Mouse (Mus musculus) skeletal muscle tissue, adult 2 months (tissue): ENCODE results near the gene Abcb8.

Experiments
- DNase-seq: peaks from one replicate; pipeline ENCODE4 v3.0.0-alpha.2; 2012; ENCODE audit warnings: low read depth, low spot score

Gene Abcb8

DNA sequence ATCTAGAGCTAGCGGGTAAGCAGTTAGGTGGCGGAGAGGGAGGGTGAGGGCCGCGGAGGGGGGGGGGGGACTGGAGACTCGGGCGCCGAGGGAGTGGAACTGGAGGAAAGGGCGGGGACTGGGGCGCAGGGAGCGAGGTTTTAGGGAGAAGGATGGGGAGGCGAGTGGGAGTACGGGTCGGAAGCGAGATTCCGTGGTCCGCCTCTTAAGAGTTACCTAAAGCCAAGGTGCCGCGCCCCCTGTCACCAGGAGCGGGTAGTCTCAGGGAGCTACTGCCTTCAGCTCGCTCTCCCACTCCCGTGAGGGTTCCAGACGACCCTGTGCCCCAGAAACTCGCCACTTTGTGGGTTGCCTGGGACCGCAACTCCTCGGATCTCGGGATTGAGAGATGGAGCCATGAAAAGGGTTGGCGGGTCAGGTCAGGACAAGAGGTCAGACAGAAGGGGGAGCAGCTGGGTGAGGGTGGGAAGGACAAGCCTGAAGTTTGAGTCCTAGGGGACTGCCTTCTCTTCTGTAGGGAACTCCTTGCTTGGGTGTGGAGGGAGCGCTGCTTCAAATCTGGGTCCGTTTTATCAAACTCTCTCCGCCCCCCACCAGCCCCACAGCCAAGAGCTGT lies 32.1 kb downstream of the Abcb8 start:
- DNase-seq = peak; percentile 24

DNA sequence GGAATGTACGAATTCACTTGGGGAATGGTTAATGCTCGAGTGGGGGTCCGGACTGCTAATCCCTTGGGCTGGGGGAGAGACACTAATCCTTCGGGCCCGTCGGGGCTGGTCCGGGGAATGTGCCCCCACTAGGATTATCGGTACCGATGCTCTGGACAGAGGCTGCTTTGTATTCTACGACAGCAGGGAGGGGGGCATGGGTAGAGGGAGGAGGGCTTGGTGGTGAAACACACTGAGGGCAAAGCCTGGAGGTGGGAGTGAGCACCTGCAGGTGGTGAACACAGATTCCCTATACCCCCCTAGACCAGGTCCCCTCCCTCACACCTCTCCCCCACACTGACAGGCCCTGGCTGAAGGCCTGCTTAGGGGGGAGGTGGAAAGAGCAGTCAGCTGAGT lies 32.6 kb downstream of the Abcb8 start:
- DNase-seq = no peak

DNA sequence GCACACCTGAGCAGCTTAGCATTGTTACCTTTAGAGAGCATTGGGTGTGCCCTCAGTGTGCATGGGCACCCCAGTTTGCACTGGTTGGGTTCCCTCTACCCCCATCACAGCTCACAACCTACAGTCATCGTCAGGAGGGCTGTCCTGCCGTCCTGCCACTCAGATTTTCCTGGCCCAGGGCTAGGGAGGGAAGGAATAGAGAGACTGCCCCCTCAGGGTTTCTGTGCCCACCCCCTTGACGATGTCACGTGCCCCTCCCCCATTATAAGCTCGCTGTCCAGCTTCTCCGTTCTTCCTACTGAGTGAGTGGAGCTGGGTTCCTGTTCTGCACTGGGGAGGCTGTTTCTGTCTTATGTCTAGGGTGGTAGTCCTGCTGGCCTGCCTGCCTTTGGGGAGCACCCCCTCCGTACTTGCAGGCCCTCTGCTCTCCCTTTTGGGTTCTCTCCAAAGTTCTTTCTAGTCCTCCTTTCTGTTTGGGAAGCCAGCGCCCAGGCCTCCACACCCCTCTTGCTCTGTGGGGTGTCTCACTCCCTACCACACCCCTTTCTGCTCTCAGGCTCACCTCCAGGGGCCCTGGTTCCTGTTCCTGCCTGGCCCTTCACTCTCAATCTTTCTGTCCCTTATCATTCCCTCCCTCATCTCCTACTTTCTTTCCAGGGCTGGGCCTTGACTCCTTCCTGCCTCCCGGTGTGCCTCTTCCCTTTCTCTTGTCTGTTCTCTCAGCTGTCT lies 33.3 kb downstream of the Abcb8 start:
- DNase-seq = no peak

DNA sequence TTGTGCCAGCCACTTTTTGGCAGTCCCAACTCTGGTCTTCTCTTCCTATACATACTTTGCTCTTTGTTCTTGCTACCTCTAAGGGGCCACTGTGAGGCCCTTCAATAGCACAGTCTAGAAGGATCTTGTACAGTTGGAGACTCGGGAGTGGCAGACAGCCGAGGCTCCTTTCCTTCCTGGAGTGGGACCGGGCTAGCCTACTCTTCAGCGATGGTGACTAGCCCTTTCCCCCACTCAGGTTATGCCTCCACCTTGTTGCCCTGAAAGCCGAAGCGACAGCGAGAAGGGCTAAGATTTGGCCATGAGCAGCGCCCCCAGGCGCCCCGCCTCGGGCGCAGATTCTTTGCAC lies 33.8 kb downstream of the Abcb8 start:
- DNase-seq = no peak

DNA sequence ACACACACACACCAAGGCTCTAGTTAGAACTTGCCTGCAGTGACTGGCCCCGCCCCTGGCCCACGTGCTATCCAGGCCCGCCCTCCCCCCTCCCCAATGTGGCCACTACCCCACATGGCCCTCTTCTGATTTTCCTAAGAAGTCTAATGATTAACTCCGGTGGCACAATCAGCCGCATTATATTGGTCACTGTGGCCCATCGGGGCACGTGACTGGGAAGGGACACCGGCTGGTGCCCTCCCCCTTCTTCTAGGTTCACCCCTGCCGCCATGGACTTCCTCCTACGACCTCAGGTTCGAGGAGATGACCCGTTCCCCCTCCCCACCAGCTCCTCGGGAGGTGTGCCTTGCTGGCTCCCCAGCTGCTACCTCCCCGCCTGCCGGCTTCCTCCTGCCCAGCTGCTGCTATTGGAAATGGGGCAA lies 34.5 kb downstream of the Abcb8 start:
- no peak for DNase-seq

DNA sequence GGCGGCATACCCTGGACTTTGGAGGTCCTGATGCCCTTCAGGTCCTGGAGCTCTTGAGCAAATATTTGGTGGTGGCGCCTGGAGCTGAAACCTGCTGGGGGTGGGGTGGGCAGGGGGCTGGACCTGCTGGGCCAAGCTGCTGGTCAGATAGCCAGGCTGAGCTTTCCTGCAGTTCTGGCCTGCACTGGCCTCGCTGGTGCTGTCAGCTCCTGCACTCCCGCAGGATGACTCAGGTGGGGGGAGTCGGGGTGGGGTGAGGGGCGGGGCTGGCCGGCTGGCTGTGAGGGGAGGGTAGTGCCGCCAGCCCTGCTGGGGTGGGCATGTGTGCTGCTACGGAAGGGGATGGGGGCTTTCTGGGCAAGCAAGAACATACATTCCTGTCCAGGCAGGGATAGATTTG lies 35.1 kb downstream of the Abcb8 start:
- DNase-seq = no peak

DNA sequence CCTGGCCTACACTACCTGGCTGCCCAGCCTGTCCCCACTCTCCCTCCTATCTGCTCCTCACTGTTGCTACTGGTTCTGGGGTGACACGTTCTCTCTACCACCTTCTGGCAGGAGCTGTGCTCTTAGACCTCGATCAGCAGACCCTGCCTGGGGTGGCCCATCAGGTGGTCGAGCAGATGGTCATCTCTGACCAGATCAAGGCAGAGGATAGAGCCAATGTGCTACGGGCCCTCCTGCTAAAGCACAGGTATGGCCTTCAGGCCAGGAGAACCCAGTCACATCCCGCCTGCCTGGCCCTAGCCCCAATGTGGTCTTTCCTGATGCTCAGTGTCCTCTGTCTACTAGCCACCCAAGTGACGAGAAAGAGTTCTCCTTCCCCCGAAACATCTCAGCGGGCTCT lies 40.5 kb downstream of the Abcb8 start:
- no peak for DNase-seq

DNA sequence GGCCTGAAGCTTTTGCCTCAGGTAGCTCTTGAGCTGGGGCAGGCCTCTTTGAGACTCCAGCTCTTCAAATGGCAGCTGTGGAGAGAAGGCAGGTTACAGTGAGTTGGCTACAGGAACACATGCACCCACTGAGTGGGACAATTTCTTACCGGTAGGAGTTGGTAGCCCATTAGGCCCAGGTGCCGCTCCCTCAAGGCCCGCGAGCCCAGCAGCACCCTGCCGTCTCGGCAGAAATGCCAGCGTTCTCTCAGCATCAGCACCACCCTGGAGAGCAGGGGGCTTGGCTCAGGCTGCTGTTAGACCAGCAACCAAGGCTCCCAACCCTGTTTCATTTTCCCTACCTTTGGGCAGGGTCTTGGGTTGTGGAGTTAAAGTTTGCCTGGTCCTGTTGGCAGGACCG lies 47.7 kb downstream of the Abcb8 start:
- no peak for DNase-seq

DNA sequence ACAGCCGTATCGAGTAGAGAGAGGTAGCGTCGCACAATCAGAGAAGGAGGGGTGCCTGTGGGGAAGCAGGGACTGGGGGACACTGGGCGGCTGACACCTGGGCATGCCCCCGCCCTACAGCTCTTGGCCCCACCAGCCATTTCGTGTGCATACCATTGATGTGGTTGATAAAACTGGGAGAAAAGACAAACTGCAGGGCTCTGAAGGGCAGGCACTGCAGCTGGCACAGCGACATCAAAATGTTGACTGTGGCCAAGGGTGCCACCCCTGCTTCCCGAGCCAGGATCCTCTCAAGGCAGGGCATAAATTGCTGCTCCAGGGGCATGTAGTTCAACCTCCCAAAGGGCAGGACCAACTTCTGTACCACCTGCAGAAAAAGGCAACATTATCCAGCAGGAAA lies 48.6 kb downstream of the Abcb8 start:
- DNase-seq = no peak

DNA sequence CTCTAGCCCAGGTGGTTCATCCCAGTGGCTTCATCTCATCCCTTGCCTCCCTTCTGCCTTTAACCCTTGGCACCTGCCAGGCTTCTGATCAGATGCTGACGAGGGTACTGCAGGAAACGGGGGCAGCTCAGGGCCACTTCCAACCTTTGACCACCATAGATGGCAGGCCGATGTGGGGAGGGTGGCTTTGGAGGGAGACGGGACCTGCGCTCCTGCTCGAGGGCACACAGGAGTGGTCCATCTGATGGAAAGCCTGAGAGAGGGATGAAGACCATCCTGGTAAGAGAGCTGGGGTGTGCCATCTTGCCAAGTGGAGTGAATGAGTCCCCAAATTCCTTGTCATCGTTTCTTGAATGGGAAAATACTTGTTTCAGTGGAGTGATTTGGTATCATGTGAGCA lies 49.7 kb downstream of the Abcb8 start:
- no peak for DNase-seq

DNA sequence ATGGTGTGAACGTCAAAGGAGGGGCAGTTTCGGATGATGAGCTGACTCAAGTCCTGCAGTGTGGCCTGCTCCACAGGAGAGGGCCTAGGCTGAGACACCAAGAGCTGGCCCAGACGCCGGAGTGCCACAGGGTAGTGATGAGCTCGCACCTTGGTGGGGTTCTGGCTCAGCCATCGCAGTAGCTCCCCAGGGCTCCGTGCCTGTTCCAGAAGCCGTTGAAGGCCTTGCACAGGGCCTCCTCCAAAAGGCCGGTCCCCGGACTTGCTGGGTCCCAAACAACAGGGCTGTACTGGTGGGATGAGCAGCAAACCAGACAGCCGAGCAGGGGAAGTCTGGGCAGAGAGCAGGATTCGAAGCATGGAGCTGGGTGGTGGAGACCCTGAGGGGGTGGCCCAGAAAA lies 50.5 kb downstream of the Abcb8 start:
- no peak for DNase-seq

DNA sequence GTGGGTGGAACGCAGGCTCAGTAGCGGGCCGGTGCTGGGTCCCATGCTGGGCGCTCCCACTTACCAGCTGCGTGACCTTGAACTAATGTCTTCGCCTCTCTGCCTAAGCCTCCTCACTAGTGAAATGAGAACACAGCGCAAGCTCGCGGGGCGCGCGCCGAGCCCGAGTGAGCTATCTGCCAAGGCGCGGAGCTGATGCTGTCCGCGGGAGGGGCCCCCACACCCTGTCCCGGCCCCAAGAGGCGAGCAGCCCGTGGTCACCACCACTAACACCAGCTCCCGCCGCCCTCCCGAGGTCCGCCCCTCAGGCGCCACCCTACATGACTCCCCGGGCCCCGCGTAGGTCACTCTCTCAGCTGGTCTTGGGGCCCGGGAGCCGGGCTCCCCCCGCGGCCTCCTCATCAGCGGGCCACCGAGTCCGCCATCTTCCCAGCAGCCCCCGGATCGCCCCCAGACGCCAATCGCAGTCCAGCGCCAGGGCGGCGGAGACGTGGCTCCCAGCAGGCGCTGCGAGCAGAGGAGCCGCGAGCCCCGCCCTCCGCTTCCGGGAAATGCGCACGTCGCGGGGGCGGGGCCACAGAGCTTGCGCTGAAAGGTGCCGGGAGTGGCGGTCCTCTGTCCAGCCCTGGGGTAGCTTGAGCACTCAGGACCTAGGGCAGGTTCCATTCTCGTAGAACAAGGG lies 51.4 kb downstream of the Abcb8 start, which contains the start of gene Fastk:
Gene Fastk (minus strand): TSS at position 542 of the 682 bp plus-strand sequence.
- peak; percentile 90 for DNase-seq

DNA sequence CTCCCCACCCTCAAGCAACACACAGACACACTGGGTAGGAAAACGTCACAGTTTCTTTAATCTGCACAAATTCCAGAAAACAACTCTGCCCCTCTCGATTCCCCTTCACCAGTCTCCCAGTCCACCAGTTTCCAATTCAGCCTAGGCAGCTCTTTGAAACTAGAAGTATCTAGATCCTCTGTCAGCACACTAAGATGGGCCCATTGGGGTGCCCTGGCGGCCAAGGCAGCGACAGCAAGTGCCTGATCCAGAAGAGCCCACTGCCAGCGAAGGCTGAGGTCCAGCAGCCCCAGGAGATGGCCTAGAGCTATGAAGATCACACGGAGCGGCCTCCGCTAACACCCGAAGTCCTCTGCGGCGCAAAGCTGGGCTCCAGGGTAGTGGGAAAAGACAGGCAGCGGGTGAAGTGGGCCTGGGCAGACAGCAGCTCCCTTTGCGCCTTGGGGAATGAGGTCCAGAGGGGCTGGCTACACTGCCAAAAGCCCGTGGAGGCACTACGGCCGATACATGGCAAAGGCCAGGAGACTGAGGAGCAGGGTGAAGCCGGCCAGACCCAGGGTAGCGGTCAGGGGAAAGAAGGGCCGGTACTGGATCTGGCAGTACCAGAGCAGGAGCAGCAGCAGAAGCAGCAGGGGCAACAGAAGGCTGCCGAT lies 52.1 kb downstream of the Abcb8 start:
- no peak for DNase-seq

DNA sequence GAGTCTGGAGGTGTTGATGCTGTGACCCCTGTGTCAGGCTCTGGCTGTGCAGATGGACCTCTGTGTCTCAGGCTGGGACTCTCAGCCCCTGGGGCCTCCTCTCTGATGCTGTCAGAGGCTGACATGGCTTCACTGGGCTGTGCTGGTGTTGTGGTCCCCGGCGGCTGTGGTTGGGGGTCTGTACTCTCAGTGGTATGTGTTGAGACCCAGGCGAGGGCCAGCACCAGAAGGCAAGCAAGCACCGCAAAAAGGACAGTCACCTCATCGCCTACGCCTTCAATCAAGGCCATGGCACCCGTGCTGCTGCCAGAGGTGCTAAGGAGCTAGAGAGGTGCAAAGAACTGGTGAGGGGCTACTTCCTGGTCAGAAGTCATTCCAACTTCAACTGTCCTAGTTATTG lies 53.2 kb downstream of the Abcb8 start:
- DNase-seq = no peak

DNA sequence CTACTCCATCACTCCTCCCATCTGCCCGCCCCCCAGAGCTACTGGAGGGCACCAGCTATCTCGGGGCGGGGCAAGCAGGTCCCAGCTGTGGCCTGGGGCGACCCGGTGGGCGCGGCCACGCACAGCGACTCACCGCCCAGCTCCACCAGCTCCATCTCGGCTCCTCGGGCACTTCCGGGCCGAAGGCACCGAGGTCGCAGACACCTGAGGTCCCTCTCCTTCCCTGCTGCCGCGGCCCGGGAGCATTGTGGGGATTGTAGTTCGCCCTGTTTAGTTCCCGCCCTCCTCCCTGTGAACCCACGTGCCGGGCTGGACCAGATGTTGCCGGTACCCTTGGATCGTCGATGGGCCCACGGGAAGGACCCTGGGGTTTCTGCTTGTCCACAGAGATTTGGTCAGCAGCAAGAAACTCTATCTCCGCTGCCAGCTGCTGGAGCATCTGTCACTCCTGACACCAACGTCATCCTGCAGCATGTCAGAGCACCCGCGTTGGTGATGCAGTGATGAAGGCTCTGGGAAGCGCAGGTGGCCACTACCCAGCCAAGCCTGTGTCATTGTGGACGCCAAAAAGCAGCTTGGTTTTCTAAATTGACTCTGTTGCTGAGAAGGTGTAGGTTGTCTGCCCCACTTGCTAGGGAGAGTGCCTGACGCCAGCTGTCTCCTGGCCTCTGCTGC lies 54.3 kb downstream of the Abcb8 start, which contains the start of gene Tmub1:
Gene Tmub1 (minus strand): TSS at position 231 of the 675 bp plus-strand sequence.
- peak; percentile 73 for DNase-seq

DNA sequence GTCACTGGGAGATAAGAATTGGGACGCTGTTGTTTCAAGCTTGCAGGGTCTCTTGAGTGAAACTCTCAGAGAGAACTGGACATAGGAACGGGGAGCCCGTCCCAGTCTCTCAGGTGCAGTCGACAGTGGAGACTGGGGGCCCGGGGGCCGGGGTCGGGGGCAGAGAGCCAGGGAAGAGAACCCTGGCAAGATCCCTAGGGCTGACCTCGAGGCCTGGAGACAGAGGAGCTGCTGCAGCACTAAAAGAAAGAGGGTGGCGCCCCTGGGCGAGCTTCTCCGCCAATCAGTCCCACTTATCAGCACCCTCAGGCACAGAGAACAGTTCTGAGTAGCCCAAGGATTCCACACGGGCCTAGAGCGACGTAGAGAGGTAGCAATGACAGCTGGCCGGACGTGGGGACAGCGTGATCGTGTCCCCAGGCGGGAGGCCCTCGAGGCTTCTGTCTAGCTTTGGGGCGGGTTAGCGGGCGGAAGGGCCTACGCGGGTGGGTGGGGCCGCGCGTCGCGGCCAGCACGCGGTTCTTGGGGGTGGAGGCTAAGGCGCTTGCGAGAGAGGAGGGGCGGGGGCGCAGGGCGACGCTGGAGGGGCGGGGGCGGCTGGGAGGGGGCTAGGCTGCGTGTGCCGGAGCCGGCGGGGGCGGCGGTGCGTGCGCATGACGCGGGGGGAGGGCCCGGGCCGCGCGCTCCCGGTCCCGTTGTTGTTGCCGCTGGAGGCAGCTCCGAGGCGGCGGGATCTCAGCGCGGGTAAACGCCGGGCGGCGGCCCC lies 58.0 kb downstream of the Abcb8 start:
- peak; percentile 86 for DNase-seq

DNA sequence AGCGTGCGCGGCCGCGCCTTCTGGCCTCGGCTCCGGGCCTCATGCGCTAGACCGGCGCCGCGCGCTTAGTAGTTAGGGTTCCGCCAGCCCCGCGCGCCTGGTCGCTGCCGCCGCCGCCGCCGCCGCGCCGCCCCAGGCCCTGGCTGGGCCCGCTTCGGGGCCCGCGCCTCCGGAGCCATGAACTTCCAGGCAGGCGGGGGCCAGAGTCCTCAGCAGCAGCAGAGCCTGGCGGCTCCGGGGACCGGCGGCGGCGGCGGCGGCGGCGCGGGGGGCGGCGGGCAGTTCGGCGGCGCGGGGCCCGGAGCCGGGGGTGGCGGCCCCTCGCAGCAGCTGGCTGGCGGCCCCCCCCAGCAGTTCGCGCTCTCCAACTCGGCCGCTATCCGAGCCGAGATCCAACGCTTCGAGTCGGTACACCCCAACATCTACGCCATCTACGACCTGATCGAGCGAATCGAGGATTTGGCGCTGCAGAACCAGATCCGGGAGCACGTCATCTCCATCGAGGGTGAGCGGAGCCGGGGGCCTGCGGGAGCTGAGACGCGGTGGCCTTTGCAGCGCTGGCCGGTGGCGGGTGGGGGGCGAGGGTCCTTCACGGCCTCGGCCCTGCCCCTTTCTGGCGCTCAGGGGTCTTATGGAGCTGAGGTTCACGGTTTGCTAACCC lies 58.7 kb downstream of the Abcb8 start, which contains the start of gene Agap3:
Gene Agap3 (plus strand): TSS at position 148 of the 661 bp plus-strand sequence.
- DNase-seq = no peak

DNA sequence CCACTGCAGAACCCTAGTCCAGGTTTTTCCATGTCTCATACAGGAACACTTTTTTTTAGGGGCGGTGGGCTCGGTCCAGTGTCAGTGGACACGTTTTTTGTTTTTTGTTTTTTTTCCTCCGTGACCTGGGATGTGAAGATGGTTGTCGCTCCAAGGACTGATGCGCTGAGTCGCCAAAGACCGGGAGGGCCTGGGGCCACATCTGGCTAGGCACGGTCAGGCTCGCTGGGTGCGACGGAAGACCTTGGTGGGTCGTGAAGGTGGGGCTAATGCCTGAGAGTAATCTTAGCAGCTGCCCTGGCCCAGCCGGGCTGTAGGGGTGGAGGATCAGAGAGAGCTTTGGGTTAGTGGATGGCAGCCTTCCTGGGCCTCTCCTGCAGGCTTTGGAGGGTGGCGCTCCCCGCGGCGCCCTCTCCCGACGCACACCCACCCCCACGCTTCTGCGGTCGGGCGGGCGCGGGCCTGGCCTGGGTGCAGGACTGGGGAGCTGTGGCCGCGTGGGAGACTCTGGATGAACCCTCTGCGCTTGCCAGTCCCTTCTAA lies 59.3 kb downstream of the Abcb8 start:
- DNase-seq = no peak

DNA sequence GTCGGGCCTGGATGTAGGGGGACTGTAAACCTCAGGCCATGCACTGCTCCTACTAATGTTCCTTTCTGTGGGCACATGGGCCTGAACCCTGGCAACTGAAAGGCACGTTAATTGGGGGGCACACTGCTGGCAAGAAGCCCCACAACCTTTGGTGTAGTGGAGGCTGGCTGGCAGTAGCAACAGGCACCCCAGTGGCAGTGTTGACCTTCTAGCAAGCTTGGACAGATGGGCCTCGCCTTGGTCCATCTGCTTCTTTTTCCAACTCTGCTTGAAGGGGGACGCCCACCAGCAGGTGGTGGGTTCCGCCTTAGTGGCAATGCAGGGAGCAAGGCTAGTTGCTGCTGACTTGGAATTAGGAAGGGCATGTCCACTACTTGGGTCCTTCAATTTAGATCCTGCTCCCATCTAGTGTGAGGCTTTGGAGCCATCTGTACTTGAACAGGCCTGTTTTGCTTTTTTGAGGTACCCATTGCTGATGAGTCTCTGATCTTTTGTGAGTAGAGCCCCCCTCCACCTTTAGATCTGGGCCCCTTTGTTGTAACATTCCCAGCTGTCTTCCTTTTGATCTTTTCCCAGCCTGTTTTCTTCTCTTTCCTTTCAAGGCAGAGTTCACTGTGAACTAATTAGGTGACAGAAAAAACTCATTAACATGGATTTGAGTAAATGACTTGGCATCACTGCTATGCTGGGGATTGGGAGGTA lies 60.0 kb downstream of the Abcb8 start:
- DNase-seq = no peak

DNA sequence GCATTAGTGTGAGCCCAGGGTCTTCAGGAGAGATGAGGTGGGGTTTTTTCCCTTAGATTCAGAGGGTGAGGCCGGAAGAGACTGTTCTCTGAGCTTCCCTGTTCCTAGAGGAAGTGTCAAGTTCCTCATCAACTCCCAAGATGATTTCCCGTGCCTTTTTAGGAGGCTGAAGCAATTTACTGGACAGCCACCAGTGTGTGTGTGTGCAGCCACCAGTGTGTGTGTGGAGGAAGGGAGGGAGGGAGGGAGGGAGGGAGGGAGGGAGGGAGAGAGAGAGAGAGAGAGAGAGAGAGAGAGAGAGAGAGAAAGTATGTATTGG lies 60.5 kb downstream of the Abcb8 start:
- no peak for DNase-seq
